Mouse (Mus musculus): ENCODE results near the gene Sox8.

GRCm38 (mm10) chr17:25555666-25556629, 14.5 kb downstream of the Sox8 start:
- TF ChIP-seq POLR2A (IDR thresholded peaks at IDR 0.05; ENCODE audit: control insufficient read depth, low read depth, low read length) (no peak), CTCF (IDR thresholded peaks at IDR 0.05; ENCODE audit: control insufficient read depth, insufficient read depth, insufficient replicate concordance, low read depth, low read length) (no peak)
